Mouse (Mus musculus) kidney, adult 2 months (tissue): ENCODE results near the gene Kcnj6. TPM values are rescaled to one million over a fixed set of nuclear protein-coding genes. Genes with fewer than 3 reads are reported as not detected.

ENCODE experiments used
- DNase-seq: peaks from one replicate; pipeline ENCODE4 v3.0.0; 2021
- H3K27ac ChIP-seq: fragments of 200-500 bp; 2 replicates; pipeline ENCODE4 v1.5.1; 2012; ENCODE audit warnings: low read depth, low read length, control low read depth, inconsistent platforms; ENCODE audit not compliant: insufficient read depth
- H3K27me3 ChIP-seq: fragments of 200-500 bp; replicated peaks from 2 replicates; pipeline ENCODE4 v1.6.1; 2012; ENCODE audit warnings: mild to moderate bottlenecking, moderate library complexity, low read length, inconsistent platforms; ENCODE audit not compliant: control insufficient read depth, insufficient read depth
- H3K36me3 ChIP-seq: fragments of 200-500 bp; 2 replicates; pipeline ENCODE4 v1.6.1; 2012; ENCODE audit warnings: mild to moderate bottlenecking, moderate library complexity, low read length, inconsistent platforms; ENCODE audit not compliant: control insufficient read depth, insufficient read depth
- H3K4me1 ChIP-seq: fragments of 200-500 bp; 2 replicates; pipeline ENCODE4 v1.6.1; 2011; ENCODE audit warnings: low read length; ENCODE audit not compliant: control insufficient read depth, insufficient read depth
- H3K4me3 ChIP-seq: fragments of 200-500 bp; 2 replicates; pipeline ENCODE4 v1.5.1; 2011; ENCODE audit warnings: mild to moderate bottlenecking, low read depth, low read length, control low read depth; ENCODE audit not compliant: insufficient read depth
- CTCF ChIP-seq: fragments of 200-500 bp; conservative IDR thresholded peaks from 2 replicates; pipeline ENCODE4 v1.5.1; 2011; ENCODE audit warnings: low read depth, mild to moderate bottlenecking, control low read depth, low read length, moderate library complexity, mixed read lengths; ENCODE audit not compliant: insufficient read depth, insufficient read length
- POLR2A ChIP-seq: fragments of 200-500 bp; IDR thresholded peaks from one replicate; pipeline ENCODE4 v1.6.1; 2011; ENCODE audit warnings: low read depth, low read length, control low read depth
- WGBS: fragments of 180-500 bp; shearing (Covaris S2); methylation state at CpG from one replicate; pipeline ENCODE4 v1.1.7; 2018; 5-methylcytosine and 5-hydroxymethylcytosine counted together
- polyA plus RNA-seq: library from polyadenylated mRNA; depleted of rRNA; stranded (reverse); fragments of >200 nt; gene quantifications from 2 replicates; pipeline ENCODE4 v1.2.3, GENCODE M21; 2012

Kcnj6 gene
- polyA plus RNA-seq, 1 experiment = not detected

DNA sequence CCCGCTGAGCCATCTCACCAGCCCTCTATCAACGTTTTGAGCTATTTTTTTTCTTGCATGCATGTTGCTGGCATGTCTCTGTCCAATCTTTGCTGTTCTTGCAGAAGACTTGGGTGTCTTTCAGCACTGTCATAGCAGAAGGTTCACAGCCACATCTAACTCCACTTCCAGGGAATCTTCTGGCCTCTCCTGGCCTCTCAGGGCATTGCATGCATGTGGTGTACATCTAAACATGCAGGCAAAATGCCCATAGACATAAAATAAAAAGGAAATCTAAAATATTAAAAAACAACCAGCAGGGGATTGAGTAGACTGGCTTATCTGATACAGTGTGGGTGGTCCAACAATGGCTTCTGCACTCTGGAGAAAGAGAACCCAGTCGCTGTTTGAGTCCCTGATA lies 262.0 kb downstream of the Kcnj6 start:
- TF ChIP-seq CTCF (no peak), POLR2A (no peak)
- no peaks in the 10 kb centered on the region for H3K27me3 ChIP-seq
- DNase-seq = no peak
- WGBS = 66% methylated on average over 3 of the region's 3 CpGs
- H3K36me3 ChIP-seq = no peaks in the 10 kb centered on the region
- no peak overlapping the region for H3K27ac ChIP-seq
- H3K4me1 ChIP-seq = no peaks in the 10 kb centered on the region
- H3K4me3 ChIP-seq = no peak overlapping the region

DNA sequence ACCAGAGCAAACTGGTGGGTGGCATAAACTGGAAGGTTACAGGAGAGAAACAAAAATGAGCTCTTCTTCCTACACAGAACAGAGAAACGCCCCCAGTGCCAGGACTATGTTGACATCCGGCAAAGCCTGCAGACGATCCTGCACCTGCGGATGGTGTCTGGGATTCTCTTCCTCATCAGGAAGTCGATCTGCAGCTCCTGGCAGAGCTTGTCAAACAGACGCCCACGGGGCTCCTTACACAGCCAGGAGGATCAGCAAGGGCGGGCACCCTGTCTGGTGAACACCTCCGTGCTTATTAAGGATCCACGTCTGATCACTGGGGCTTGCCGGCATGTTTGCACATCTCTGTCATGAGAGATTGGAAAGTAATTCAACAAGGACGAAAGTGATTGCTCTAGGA lies 266.5 kb downstream of the Kcnj6 start:
- H3K27ac ChIP-seq = no peak overlapping the region
- DNase-seq = no peak
- TF ChIP-seq POLR2A = no peak
- no peaks in the 10 kb centered on the region for H3K36me3 ChIP-seq
- no peak overlapping the region for H3K4me3 ChIP-seq
- no peaks in the 10 kb centered on the region for H3K27me3 ChIP-seq
- WGBS = 52% methylated on average over 12 of the region's 12 CpGs
- H3K4me1 ChIP-seq = no peaks in the 10 kb centered on the region

DNA sequence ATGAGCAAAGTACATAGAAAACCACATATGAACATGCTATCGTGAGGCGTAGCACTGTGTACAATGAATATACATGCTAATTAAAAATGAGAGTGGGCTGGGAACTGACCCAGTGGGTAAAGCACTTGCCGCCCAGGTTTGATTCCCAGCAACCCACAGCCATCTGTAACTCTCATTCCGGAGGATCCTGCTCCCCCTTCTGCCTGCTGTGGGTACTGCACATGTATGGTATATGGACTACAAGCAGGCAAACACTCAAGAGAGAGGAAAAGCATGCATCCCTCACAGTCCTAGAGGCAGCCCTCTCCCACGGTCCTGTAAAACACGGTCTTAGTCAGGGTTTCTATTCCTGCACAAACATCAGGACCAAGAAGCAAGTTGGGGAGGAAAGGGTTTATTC lies 268.3 kb downstream of the Kcnj6 start:
- Histone ChIP-seq H3K4me1 (peaks cover 7% of the 10 kb centered on the region; the same call in 1 of the 2 replicates), H3K4me3 (no peak overlapping the region), H3K27me3 (no peaks in the 10 kb centered on the region), H3K36me3 (no peaks in the 10 kb centered on the region), H3K27ac (no peak overlapping the region)
- 89% methylated on average over 6 of the region's 6 CpGs for WGBS
- TF ChIP-seq CTCF = no peak
- TF ChIP-seq POLR2A = no peak
- DNase-seq = no peak

DNA sequence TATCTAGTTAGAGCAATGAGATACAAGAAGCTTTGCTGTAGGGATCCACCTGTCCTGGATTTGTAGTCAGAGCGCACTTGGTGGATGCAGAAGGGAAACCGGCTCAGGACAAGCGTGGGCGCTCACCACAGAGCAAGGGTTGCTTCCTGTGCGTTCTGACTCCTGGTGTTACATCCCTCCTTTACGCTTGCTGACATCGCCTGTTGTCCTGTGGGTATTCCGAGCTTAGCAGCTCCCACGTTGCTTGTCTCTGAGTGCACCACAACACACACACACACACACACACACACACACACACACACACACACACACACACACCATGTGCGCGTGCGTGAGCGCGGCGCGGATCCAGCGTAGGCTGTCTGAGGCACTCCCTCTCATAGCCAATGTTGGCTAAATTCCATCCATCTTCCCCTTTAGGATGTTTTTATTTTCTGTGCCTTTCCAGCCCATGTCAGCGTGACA lies 272.7 kb downstream of the Kcnj6 start:
- H3K27ac ChIP-seq = peak overlapping the region; percentile 35; the same call in 1 of the 2 replicates
- 3% methylated on average over 18 of the region's 18 CpGs for WGBS

DNA sequence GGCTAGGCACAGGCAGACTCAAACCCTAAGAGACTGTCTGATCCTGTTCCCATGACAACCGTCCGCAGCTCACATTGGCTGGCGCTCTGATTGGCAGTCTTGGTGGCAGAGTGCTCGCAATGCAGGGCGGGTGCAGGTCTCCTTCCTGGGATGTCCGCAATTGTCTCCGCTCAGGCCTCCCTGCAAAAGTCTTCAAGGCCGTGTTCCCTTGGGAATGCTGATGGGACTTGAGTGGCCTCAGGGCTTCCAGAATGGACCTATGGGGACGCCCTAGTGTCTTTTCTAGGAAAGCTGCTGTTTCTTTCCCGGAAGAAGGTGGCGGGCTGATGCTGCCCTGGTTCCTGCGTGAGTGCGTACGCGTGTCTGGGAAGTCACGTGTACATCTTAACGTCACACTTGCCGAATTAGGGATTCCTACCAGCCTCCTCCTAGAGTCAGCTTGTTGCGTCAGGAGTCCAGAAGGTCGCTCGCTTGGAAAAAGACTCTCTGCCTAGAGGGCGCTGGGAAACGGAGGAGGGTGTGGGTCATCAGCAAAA lies 273.4 kb downstream of the Kcnj6 start:
- H3K27ac ChIP-seq = peak overlapping the region; percentile 35; the same call in 1 of the 2 replicates
- no peaks in the 10 kb centered on the region for H3K36me3 ChIP-seq
- TF ChIP-seq POLR2A = no peak
- no peak for TF ChIP-seq CTCF
- peak; percentile 92 for DNase-seq
- H3K4me1 ChIP-seq = peaks cover 10% of the 10 kb centered on the region; the same call in 1 of the 2 replicates
- H3K4me3 ChIP-seq = peak overlapping the region; percentile 70
- no peaks in the 10 kb centered on the region for H3K27me3 ChIP-seq
- WGBS = under 1% methylated on average over 23 of the region's 23 CpGs

More for the DNA sequence above, 272.7 kb downstream of the Kcnj6 start:
- DNase-seq = peak; percentile 12
- Histone ChIP-seq H3K4me1 (peaks cover 10% of the 10 kb centered on the region; the same call in 1 of the 2 replicates), H3K27me3 (no peaks in the 10 kb centered on the region), H3K36me3 (no peaks in the 10 kb centered on the region), H3K4me3 (peak overlapping the region; percentile 70)
- no peak for TF ChIP-seq POLR2A
- no peak for TF ChIP-seq CTCF

DNA sequence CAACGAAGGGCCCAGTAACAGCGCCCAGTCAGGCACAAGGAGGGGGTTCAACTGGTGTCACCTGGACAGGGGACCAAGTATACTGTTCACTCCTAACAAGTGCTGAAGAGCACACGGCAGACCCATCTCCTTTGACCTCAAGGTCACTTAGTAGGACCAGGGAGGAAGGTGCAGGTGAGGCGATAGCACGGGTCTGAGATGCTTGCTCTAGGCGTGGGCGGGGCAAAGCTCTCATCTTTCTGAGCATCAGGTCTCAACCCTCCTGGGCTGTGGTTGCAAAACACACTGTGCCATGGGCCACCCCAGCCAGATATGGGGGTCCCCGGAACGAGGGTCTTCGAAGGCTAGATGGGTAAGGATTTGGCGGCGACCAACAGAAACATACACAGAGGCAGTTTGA lies 274.6 kb downstream of the Kcnj6 start:
- DNase-seq = no peak
- Histone ChIP-seq H3K27me3 (no peaks in the 10 kb centered on the region), H3K4me1 (peaks cover 10% of the 10 kb centered on the region; the same call in 1 of the 2 replicates), H3K27ac (no peak overlapping the region), H3K36me3 (no peaks in the 10 kb centered on the region), H3K4me3 (no peak overlapping the region)
- TF ChIP-seq CTCF (no peak), POLR2A (no peak)
- WGBS = 85% methylated on average over 12 of the region's 12 CpGs

DNA sequence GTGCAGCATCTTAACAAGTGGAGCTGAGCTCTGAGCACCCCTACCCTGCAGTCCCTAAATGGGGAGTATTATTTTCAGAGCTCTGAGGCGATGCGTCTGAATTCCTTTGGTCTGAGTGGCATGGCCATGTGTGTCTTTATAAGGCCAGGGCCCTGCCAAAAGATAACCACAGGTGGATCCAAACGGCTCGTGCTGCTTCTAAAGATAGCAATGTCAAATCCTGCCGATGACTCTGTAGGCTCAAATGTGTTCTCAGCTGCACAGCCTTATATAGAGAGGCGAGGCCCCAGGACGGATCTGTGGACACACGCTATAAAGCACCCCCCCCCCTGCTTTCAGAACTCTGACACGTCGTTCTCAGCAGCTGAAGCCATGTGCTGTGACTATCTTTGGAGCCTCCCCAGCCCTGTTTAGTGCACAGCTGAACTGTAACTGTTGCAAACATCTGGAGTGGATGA lies 275.9 kb downstream of the Kcnj6 start:
- H3K36me3 ChIP-seq = no peaks in the 10 kb centered on the region
- no peak for DNase-seq
- TF ChIP-seq CTCF (no peak), POLR2A (no peak)
- no peak overlapping the region for H3K27ac ChIP-seq
- peaks cover 10% of the 10 kb centered on the region; the same call in 1 of the 2 replicates for H3K4me1 ChIP-seq
- 62% methylated on average over 10 of the region's 10 CpGs for WGBS
- H3K27me3 ChIP-seq = no peaks in the 10 kb centered on the region
- no peak overlapping the region for H3K4me3 ChIP-seq
